Mouse (Mus musculus) thymus, adult 2 months (tissue): ENCODE measurements around the gene Cep152.

Source experiments
- CTCF ChIP-seq: fragments of 200-500 bp; IDR thresholded peaks from 2 replicates; pipeline ENCODE4 v1.5.1; 2012; ENCODE audit warnings: mild to moderate bottlenecking, control low read depth, low read length, moderate library complexity, borderline replicate concordance; ENCODE audit not compliant: control insufficient read depth, poor library complexity, insufficient read depth; ENCODE audit errors: extremely low read depth
- POLR2A ChIP-seq: fragments of 200-500 bp; IDR thresholded peaks from 2 replicates; pipeline ENCODE4 v1.6.1; 2012; ENCODE audit warnings: mild to moderate bottlenecking, low read length, control low read depth, moderate library complexity; ENCODE audit not compliant: control insufficient read depth, poor library complexity, insufficient read depth; ENCODE audit errors: extremely low read depth

DNA sequence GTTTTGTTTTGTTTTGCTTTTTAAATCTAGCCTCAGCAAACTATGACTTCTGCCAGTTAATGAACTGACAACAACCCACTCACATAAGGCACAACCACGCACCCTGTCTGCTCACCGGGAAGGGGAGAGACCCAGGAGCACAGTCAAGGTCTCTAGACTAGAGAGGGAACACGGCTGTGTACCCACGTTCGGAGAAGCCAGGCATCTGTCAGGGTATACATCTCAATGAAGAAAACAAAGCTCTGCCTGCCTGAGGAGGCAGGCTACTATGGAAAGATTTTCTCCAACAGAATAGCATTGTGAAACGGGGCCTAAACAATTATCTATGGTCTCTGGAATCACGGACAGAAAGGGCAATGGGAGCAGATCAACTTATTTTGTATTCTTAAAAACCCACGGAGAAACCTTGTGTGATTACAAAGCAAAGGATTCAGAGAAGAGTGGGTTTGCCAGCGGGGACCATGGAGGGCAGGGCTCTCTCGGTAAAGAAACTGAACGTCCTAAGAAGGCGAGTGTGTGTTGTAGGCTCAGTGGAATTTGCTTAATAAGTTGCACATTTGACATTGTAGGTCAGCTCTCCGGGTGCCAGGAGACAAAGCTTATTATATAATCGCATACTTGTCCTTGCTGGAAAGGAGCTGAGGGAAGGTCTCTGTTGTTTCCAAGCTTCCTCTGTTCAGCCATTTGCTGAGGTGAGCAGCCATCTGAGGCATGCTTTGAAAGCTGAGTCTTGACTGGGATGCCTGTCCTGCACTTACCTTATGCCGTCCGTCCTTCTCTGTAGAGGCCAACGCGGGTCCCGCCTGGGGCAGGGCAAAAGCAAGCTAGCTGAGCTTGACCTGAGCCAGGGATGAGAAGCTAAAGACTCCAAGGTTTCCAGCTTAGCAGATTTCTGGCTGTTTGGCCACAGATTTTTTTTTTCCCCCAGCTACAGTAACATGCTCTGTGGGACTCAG lies 66.0 kb downstream of the Cep152 start:
- TF ChIP-seq POLR2A (no peak), CTCF (no peak)
